Mouse (Mus musculus) testis, adult 2 months (tissue): ENCODE results near the gene Olfr1441. TPM values are rescaled to one million over a fixed set of nuclear protein-coding genes. Genes with fewer than 3 reads are reported as not detected.

Experiments used
- H3K27ac ChIP-seq: fragments of 200-500 bp; 2 replicates; pipeline ENCODE4 v1.5.1; 2012; ENCODE audit warnings: low read depth, low read length; ENCODE audit not compliant: control insufficient read depth, insufficient read depth
- H3K27me3 ChIP-seq: fragments of 200-500 bp; 2 replicates; pipeline ENCODE4 v1.6.1; 2012; ENCODE audit warnings: mild to moderate bottlenecking, low read length, moderate library complexity; ENCODE audit not compliant: control insufficient read depth, insufficient read depth
- H3K36me3 ChIP-seq: fragments of 200-500 bp; 2 replicates; pipeline ENCODE4 v1.6.1; 2012; ENCODE audit warnings: mild to moderate bottlenecking, low read length; ENCODE audit not compliant: control insufficient read depth, insufficient read depth
- H3K4me1 ChIP-seq: fragments of 200-500 bp; 2 replicates; pipeline ENCODE4 v1.6.1; 2012; ENCODE audit warnings: low read length; ENCODE audit not compliant: control insufficient read depth, insufficient read depth
- H3K4me3 ChIP-seq: fragments of 200-500 bp; 2 replicates; pipeline ENCODE4 v1.5.1; 2012; ENCODE audit warnings: low read depth, mild to moderate bottlenecking, low read length, moderate library complexity, mixed read lengths; ENCODE audit not compliant: control insufficient read depth
- CTCF ChIP-seq: fragments of 200-500 bp; IDR thresholded peaks from 2 replicates; pipeline ENCODE4 v1.5.1; 2012; ENCODE audit warnings: low read depth, mild to moderate bottlenecking, inconsistent platforms, low read length, moderate library complexity; ENCODE audit not compliant: control insufficient read depth, insufficient read depth, insufficient replicate concordance
- POLR2A ChIP-seq: fragments of 200-500 bp; IDR thresholded peaks from 2 replicates; pipeline ENCODE4 v1.6.1; 2012; ENCODE audit warnings: low read depth, mild to moderate bottlenecking, inconsistent platforms, low read length, moderate library complexity; ENCODE audit not compliant: control insufficient read depth
- polyA plus RNA-seq: library from polyadenylated mRNA; depleted of rRNA; stranded (reverse); fragments of >200 nt; gene quantifications from 2 replicates; pipeline ENCODE4 v1.2.3, GENCODE M21; 2012

Gene Olfr1441
- polyA plus RNA-seq, 1 experiment: not detected

- TF ChIP-seq POLR2A (no peak), CTCF (no peak)
- no peaks in the 10 kb centered on the region for H3K27me3 ChIP-seq
- H3K27ac ChIP-seq: no peak overlapping the region
- H3K4me3 ChIP-seq: no peak overlapping the region
- no peaks in the 10 kb centered on the region for H3K36me3 ChIP-seq
- no peaks in the 10 kb centered on the region for H3K4me1 ChIP-seq
Observed at GRCm38 (mm10) chr19:12421680-12422079, 4.4 kb downstream of the Olfr1441 start.

GRCm38 (mm10) chr19:12427101-12427500 lies 9.9 kb downstream of the Olfr1441 start:
- Histone ChIP-seq H3K36me3 (no peaks in the 10 kb centered on the region), H3K27ac (no peak overlapping the region), H3K4me3 (no peak overlapping the region), H3K4me1 (no peaks in the 10 kb centered on the region), H3K27me3 (no peaks in the 10 kb centered on the region)
- no peak for TF ChIP-seq CTCF
- no peak for TF ChIP-seq POLR2A

- no peaks in the 10 kb centered on the region for H3K4me1 ChIP-seq
- H3K4me3 ChIP-seq: no peak within 1 kb of the TSS
- H3K27me3 ChIP-seq: no peaks in the 10 kb centered on the region
- no peak within 1 kb of the TSS for H3K27ac ChIP-seq
- no peak for TF ChIP-seq POLR2A
- TF ChIP-seq CTCF: no peak
- no peaks in the 10 kb centered on the region for H3K36me3 ChIP-seq
Observed at GRCm38 (mm10) chr19:12427605-12428004, 10.4 kb downstream of the Olfr1441 start, which contains the start of gene Pfpl. TSS of gene Pfpl (plus strand) at chr19:12427905.

GRCm38 (mm10) chr19:12433033-12433432 lies 15.8 kb downstream of the Olfr1441 start:
- H3K36me3 ChIP-seq: no peaks in the 10 kb centered on the region
- no peak overlapping the region for H3K4me3 ChIP-seq
- H3K27me3 ChIP-seq: no peaks in the 10 kb centered on the region
- H3K27ac ChIP-seq: no peak overlapping the region
- no peaks in the 10 kb centered on the region for H3K4me1 ChIP-seq
- TF ChIP-seq POLR2A: no peak
- 0 out of 2 replicates have a peak, but pooled peaks have one; percentile 5 for TF ChIP-seq CTCF

- Histone ChIP-seq H3K4me3 (no peak overlapping the region), H3K4me1 (no peaks in the 10 kb centered on the region), H3K27ac (no peak overlapping the region), H3K36me3 (no peaks in the 10 kb centered on the region), H3K27me3 (no peaks in the 10 kb centered on the region)
- no peak for TF ChIP-seq POLR2A
- TF ChIP-seq CTCF: no peak
Observed at GRCm38 (mm10) chr19:12435011-12435416, 17.8 kb downstream of the Olfr1441 start.

- H3K4me3 ChIP-seq: no peak overlapping the region
- no peak for TF ChIP-seq POLR2A
- TF ChIP-seq CTCF: no peak
- no peaks in the 10 kb centered on the region for H3K4me1 ChIP-seq
- no peaks in the 10 kb centered on the region for H3K36me3 ChIP-seq
- H3K27me3 ChIP-seq: no peaks in the 10 kb centered on the region
- H3K27ac ChIP-seq: no peak overlapping the region
Observed at GRCm38 (mm10) chr19:12435750-12436524, 18.7 kb downstream of the Olfr1441 start.

- no peak overlapping the region for H3K4me3 ChIP-seq
- no peaks in the 10 kb centered on the region for H3K4me1 ChIP-seq
- no peak overlapping the region for H3K27ac ChIP-seq
- H3K27me3 ChIP-seq: no peaks in the 10 kb centered on the region
- TF ChIP-seq CTCF: no peak
- TF ChIP-seq POLR2A: no peak
- no peaks in the 10 kb centered on the region for H3K36me3 ChIP-seq
Observed at GRCm38 (mm10) chr19:12439581-12439980, 22.3 kb downstream of the Olfr1441 start.

GRCm38 (mm10) chr19:12440103-12440725 lies 23.0 kb downstream of the Olfr1441 start:
- TF ChIP-seq POLR2A: no peak
- no peak overlapping the region for H3K4me3 ChIP-seq
- H3K4me1 ChIP-seq: no peaks in the 10 kb centered on the region
- no peaks in the 10 kb centered on the region for H3K36me3 ChIP-seq
- no peak overlapping the region for H3K27ac ChIP-seq
- no peaks in the 10 kb centered on the region for H3K27me3 ChIP-seq
